Mouse (Mus musculus) kidney, postnatal 0 days (tissue): ENCODE measurements around the gene Mks1. TPM values are rescaled to one million over a fixed set of nuclear protein-coding genes. Genes with fewer than 3 reads are reported as not detected.
"Not testable (repeated sequence)": the region's sequence is repeated elsewhere in the genome, so short reads cannot be mapped to it uniquely, and the experiment has no call there.

ENCODE experiments used
- ATAC-seq: fragments of 200-750 bp; cut with Nextera tagmentation; replicated peaks from 2 replicates; pipeline ENCODE4 v1.8.0; 2017; ENCODE audit warnings: low read depth, moderate number of reproducible peaks, moderate TSS enrichment, moderate library complexity; ENCODE audit not compliant: low FRiP score
- DNase-seq: peaks from one replicate; pipeline ENCODE4 v3.0.0-alpha.2; 2016; ENCODE audit warnings: low spot score
- H3K27ac ChIP-seq: fragments of 300-500 bp; sonication (generic); 2 replicates; pipeline ENCODE4 v1.5.1; 2014; ENCODE audit warnings: mild to moderate bottlenecking
- H3K27me3 ChIP-seq: fragments of 300-500 bp; sonication (generic); 2 replicates; pipeline ENCODE4 v1.6.1; 2014; ENCODE audit warnings: low read length, mixed read lengths; ENCODE audit not compliant: insufficient read depth
- H3K36me3 ChIP-seq: fragments of 300-500 bp; sonication (generic); 2 replicates; pipeline ENCODE4 v1.6.1; 2014; ENCODE audit warnings: low read length, mixed read lengths; ENCODE audit not compliant: insufficient read depth
- H3K4me1 ChIP-seq: fragments of 300-500 bp; sonication (generic); replicated peaks from 2 replicates; pipeline ENCODE4 v1.6.1; 2014; ENCODE audit warnings: antibody characterized with exemption, low read length, mixed read lengths; ENCODE audit not compliant: insufficient read depth
- H3K4me2 ChIP-seq: fragments of 300-500 bp; sonication (generic); 2 replicates; pipeline ENCODE4 v1.6.1; 2014; ENCODE audit warnings: mild to moderate bottlenecking, low read length, moderate library complexity, mixed read lengths
- H3K4me3 ChIP-seq: fragments of 300-500 bp; sonication (generic); replicated peaks from 2 replicates; pipeline ENCODE4 v1.5.1; 2014; ENCODE audit warnings: low read depth, low read length
- H3K9ac ChIP-seq: fragments of 300-500 bp; sonication (generic); 2 replicates; pipeline ENCODE4 v1.6.1; 2014; ENCODE audit warnings: low read depth, low read length
- H3K9me3 ChIP-seq: fragments of 300-500 bp; sonication (generic); replicated peaks from 2 replicates; pipeline ENCODE4 v1.6.1; 2016; ENCODE audit warnings: low read length, inconsistent platforms, mixed read lengths
- CTCF ChIP-seq: IDR thresholded peaks from 2 replicates; pipeline ENCODE4 v1.5.1; 2016; ENCODE audit warnings: antibody characterized with exemption, low read depth, mild to moderate bottlenecking, moderate library complexity
- WGBS: fragments of 180-500 bp; shearing (Covaris S2); extraction: QIAGEN DNeasy Blood & Tissue Kit; methylation state at CpG from one replicate; pipeline ENCODE4 v1.1.7; 2014; 5-methylcytosine and 5-hydroxymethylcytosine counted together
- polyA plus RNA-seq: library from polyadenylated mRNA; unstranded; fragments of >200 nt; fragmentation: Nextera tagmentation; extraction: Ambion mirVana; gene quantifications from 2 replicates; pipeline ENCODE4 v1.2.1, GENCODE M21; 2015

Gene Mks1
- polyA plus RNA-seq, 1 experiment from 2014 or later, result 12.2 TPM

DNA sequence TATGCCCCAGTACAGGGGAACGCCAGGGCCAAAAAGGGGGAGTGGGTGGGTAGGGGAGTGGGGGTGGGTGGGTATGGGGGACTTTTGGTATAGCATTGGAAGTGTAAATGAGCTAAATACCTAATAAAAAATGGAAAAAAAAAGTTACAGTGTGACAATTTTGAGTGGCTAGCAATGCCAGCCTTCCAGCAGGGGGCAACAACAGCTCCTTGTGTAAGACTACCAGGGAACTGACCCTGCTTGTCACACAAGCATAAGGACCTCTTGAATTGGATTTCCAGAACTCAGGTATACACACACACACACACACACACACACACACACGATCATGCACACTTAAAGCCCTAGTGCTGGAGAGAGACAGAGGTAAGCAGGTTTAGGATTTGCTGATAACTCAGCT, 13.9 kb downstream of the Mks1 start:
- not testable (repeated sequence) for H3K9ac ChIP-seq, H3K4me2 ChIP-seq, H3K36me3 ChIP-seq, DNase-seq, H3K27me3 ChIP-seq, H3K4me1 ChIP-seq, H3K27ac ChIP-seq, H3K9me3 ChIP-seq, H3K4me3 ChIP-seq, ATAC-seq
- TF ChIP-seq CTCF, result peak; percentile 38; the same call in 1 of the 2 replicates
- WGBS, result 88% methylated on average over 1 of the region's 2 CpGs

- ATAC-seq (no peak), DNase-seq (peak; percentile 32)
- H3K9me3 ChIP-seq, result no peaks in the 10 kb centered on the region
- peak; percentile 28; the same call in 1 of the 2 replicates for TF ChIP-seq CTCF
- no peaks in the 10 kb centered on the region for H3K36me3 ChIP-seq
- 71% methylated on average over 2 of the region's 2 CpGs for whole genome bisulfite sequencing
- no peaks in the 10 kb centered on the region for H3K27me3 ChIP-seq
- H3K9ac ChIP-seq, result no peak overlapping the region
- no peak overlapping the region for H3K4me3 ChIP-seq
- H3K4me2 ChIP-seq, result no peak overlapping the region
- H3K27ac ChIP-seq, result no peak overlapping the region
- no peaks in the 10 kb centered on the region for H3K4me1 ChIP-seq
Observed at GRCm38 (mm10) chr11:87870096-87870495, 17.1 kb downstream of the Mks1 start.

DNA sequence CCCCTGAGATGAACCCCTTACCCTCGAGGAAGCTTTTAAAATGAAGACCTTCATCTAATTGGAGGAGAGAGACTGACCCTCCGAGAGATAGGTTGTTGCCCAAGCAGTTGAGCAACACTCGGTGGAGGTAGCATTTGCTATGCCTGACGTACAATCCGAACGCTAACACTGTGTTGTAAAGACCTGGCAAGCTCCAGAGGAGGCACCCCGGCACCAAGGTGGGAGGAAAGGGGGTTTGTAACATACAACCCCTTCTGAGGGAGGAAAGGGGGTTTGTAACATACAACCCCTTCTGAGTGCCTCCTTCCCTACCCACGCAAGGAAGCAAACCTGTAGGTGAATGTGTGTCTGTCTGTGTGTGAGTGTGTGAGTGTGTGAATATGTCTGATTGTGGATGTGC, 18.8 kb downstream of the Mks1 start:
- Histone ChIP-seq H3K27ac (no peak overlapping the region), H3K4me1 (no peaks in the 10 kb centered on the region), H3K27me3 (no peaks in the 10 kb centered on the region), H3K9ac (no peak overlapping the region), H3K9me3 (no peaks in the 10 kb centered on the region), H3K36me3 (no peaks in the 10 kb centered on the region), H3K4me3 (no peak overlapping the region), H3K4me2 (no peak overlapping the region)
- TF ChIP-seq CTCF, result no peak
- no peak for ATAC-seq
- 21% methylated on average over 8 of the region's 8 CpGs for WGBS
- peak; percentile 8 for DNase-seq

DNA sequence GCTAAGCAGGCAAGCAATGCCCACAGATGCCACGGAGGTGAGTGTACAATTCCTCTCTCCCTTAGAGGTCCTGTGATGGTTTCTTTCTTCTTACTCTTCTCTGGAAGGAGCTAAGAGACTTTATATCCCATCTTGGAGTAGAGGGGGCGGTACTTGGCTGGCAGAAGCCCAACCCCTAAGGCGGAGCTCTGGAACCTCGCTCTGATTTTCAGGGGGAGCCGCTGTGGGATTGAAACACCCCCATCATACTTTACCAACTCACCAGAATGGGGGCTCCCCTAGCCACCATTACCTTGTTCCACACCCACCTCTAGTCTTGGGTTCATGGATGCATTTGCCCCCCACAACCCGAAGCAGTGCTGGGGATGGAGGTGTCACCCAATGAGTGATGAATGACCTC, 22.4 kb downstream of the Mks1 start, which contains the start of gene Epx:
Epx (minus strand) TSS at position 101 of the 400 bp plus-strand sequence.
- no peak within 1 kb of the TSS for H3K4me2 ChIP-seq
- no peaks in the 10 kb centered on the region for H3K27me3 ChIP-seq
- no peaks in the 10 kb centered on the region for H3K4me1 ChIP-seq
- no peak within 1 kb of the TSS for H3K9ac ChIP-seq
- WGBS, result 84% methylated on average over 6 of the region's 6 CpGs
- no peaks in the 10 kb centered on the region for H3K36me3 ChIP-seq
- ATAC-seq (no peak), DNase-seq (no peak)
- H3K4me3 ChIP-seq, result no peak within 1 kb of the TSS
- no peak for TF ChIP-seq CTCF
- H3K27ac ChIP-seq, result no peak within 1 kb of the TSS
- H3K9me3 ChIP-seq, result no peaks in the 10 kb centered on the region

GRCm38 (mm10) chr11:87879826-87880225, 26.8 kb downstream of the Mks1 start:
- ATAC-seq (no peak), DNase-seq (no peak)
- Histone ChIP-seq H3K9ac (no peak overlapping the region), H3K36me3 (no peaks in the 10 kb centered on the region), H3K27me3 (no peaks in the 10 kb centered on the region), H3K4me2 (no peak overlapping the region), H3K9me3 (no peaks in the 10 kb centered on the region), H3K4me3 (no peak overlapping the region), H3K4me1 (no peaks in the 10 kb centered on the region), H3K27ac (peak overlapping the region; percentile 40; the same call in 1 of the 2 replicates)
- TF ChIP-seq CTCF, result no peak
- whole genome bisulfite sequencing, result 32% methylated on average over 9 of the region's 9 CpGs

DNA sequence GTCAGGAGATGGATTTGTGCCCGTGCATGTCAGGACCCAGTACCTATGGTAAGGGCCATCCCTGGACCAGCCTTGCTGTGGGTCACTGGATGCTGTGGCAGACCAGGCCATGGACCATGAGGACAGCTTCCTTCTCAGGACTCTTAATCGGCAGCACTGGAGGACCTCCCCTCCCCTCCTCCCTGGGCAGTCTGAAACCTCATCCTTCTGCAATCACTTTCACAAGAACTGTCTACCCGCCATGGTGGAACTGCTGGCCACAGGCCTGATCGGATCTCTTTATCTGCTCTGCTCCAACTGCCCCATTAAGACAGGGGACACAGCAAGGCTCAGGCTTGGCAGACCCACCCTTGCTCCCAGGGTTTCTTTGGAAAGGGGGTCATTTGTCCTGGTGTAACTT, 28.7 kb downstream of the Mks1 start:
- H3K27ac ChIP-seq, result no peak overlapping the region
- H3K4me1 ChIP-seq, result no peaks in the 10 kb centered on the region
- no peaks in the 10 kb centered on the region for H3K27me3 ChIP-seq
- no peak overlapping the region for H3K9ac ChIP-seq
- ATAC-seq, result no peak
- no peaks in the 10 kb centered on the region for H3K36me3 ChIP-seq
- WGBS, result 62% methylated on average over 4 of the region's 4 CpGs
- no peak for DNase-seq
- no peak for TF ChIP-seq CTCF
- no peaks in the 10 kb centered on the region for H3K9me3 ChIP-seq
- no peak overlapping the region for H3K4me2 ChIP-seq
- no peak overlapping the region for H3K4me3 ChIP-seq

DNA sequence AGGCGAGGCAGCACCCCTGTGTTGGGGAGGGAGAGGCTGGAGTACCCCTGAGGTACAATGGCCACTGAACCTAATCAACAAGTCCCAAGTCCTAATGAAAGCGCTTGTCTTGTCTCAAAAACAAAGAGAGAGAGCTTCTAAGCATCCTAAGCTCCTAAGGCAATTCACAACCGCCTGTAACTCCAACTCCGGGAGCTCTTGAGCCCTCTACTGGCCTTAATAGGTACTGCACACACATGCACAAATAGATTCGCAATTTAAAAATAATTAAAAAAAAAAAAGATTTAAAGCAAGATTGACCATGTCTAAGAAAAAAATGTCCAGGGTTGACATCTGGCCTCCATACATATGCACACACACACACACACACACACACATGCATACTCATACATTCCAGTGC, 30.5 kb downstream of the Mks1 start:
- no peak overlapping the region for H3K4me2 ChIP-seq
- no peak overlapping the region for H3K9ac ChIP-seq
- WGBS, result 46% methylated on average over 5 of the region's 5 CpGs
- no peak overlapping the region for H3K27ac ChIP-seq
- no peaks in the 10 kb centered on the region for H3K27me3 ChIP-seq
- peak; percentile 69 for TF ChIP-seq CTCF
- no peaks in the 10 kb centered on the region for H3K4me1 ChIP-seq
- no peak overlapping the region for H3K4me3 ChIP-seq
- H3K36me3 ChIP-seq, result no peaks in the 10 kb centered on the region
- H3K9me3 ChIP-seq, result no peaks in the 10 kb centered on the region
- ATAC-seq (no peak), DNase-seq (peak; percentile 46)
